Mouse (Mus musculus): ENCODE measurements around the gene H2al1h. TPM values are rescaled to one million over a fixed set of nuclear protein-coding genes. Genes with fewer than 3 reads are reported as not detected.
"Not testable (repeated sequence)": the region's sequence is repeated elsewhere in the genome, so short reads cannot be mapped to it uniquely, and the experiment has no call there.

Gene H2al1h
- not detected for total RNA-seq (2021)
- long read RNA-seq, experiment 1, result 0 reads
- long read RNA-seq, experiment 2, result 0 reads

DNA sequence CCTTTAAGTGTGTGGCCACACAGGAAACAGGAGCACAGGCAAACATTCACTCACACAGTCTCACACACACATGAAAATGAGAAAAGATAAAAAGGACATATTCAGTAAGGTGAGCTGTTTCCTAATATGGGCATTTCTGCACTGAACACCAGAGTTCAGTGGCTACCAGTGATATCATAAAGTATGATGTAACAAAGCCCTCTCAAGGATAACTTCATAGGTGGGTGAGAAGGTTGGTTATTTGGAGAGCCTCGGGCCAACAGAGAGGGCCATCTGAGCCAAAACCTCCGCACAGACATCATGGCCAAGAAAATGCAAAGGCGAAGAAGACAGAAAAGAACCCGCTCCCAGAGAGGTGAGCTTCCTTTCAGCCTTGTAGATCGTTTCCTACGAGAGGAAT, at the start of gene H2al1h:
TSS of gene H2al1h (plus strand) at position 301 of the 400 bp plus-strand sequence.
- DNase-seq (ENCODE audit: low spot score in 2 of 2), result not testable (repeated sequence)

DNA sequence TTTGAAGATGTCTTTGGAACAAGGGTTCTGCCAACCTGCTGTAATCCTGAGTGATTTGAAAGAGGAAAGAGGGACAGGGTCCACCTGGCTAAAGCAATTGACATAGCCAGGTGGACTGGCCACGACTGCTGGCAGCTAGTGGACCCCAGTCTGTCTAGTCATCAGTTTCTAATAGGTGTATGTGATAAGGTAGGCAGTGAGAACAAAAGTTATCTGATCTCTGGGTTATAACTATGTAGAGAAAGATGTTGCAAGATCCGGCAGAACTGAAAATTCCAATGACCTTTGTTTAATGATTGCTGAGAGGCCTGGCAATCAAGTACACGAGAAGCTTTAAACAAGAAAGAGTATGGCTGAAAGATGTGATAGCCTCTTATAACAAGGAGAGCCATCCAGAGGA, 48.1 kb upstream of the H2al1h start:
- DNase-seq (ENCODE audit: low spot score in 2 of 2), result no peak

DNA sequence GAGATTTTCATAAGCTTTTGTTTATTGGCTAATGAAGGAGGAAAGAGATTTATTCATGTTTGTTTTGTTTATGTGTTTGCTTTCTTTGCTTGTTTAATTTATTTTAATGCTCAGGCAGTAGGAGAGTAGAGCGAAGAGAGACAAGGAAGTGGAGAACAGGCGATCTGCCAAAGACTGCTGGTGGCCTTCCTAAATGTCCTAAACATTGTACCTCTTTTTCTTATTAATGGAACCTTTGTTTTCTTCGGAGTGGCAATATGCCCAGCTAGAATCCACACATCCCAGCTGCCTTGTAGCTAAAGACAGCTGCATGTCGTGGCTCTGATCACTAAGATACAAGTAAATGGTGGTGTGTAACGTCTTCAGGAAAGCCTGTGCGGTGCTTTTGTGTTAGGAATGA, 44.2 kb upstream of the H2al1h start:
- no peak for DNase-seq (ENCODE audit: low spot score in 2 of 2)

DNA sequence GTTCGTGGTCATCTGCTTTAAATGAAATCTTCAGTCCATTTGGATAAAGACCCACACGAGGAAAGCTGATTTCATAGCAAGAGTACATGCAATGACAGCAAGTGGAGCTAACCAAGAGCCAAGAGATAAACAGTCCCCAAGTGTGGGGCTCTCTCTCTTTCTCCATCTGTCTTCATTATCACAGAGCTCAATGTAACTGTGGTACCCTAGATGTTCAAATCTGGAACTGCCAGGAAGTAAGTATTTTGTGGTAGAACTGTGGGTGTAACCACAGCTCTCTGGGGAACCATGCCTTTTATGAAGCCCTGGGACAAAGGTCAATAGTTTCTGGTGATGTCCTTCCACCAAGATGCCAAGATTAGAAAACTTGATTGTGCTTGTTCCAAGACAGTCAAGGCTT, 40.6 kb upstream of the H2al1h start:
- DNase-seq (ENCODE audit: low spot score in 2 of 2), result no peak

DNA sequence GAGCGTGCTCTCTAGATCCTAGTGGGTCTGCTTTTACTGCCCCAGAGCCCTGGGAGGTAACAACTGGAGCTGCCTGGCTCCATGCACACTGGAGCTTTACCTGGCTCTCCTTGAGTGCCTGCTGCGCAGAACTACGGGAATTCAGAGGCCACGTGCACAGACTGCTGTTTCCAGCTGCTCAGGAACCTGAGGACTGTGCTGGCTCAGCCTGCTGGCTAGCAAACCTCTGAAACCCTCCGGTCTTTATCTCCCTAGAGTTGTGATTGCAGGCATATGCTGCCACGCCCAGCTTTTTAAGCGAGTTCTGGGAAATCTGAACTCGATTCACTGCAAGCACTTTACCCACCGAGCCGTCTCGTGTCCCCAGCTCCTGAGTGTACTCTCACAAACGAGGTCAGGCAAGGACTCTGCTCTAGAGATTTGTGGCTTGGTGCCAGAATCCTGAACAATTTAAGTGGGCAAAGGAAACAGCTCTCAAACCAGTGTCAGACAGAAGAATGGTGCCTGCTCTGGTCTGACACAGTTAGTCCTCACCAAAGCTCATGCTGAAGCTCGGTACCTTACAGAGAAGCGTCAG, 32.9 kb upstream of the H2al1h start:
- DNase-seq (ENCODE audit: low spot score in 2 of 2), result no peak

DNA sequence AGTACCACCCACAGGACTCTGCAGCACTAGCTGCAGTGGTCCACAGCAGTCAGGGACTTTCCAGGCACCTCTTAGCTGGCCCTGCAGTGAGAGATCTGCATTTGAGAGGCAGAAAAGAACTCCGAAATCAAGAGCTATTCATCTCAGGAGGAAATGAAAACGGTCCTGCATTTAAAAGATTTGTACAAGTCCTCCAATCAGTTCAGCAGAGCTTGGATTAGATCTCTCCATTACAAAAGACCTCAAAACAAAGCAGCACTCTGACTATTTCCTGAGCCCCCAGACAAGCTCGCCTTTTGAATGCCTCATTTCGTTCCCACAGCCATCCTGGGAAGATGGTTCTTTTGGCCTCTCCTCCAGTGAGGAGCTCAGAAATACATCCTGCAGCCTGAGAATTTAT, 32.0 kb upstream of the H2al1h start:
- DNase-seq (ENCODE audit: low spot score in 2 of 2), result no peak

DNA sequence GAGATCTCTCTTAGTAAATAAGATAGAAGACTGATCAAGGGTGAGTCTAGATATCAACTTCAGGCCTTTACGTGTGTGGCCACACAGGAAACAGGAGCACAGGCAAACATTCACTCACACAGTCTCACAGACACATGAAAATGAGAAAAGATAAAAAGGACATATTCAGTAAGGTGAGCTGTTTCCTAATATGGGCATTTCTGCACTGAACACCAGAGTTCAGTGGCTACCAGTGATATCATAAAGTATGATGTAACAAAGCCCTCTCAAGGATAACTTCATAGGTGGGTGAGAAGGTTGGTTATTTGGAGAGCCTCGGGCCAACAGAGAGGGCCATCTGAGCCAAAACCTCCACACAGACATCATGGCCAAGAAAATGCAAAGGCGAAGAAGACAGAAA, 22.3 kb upstream of the H2al1h start, which contains the start of gene H2al1a:
TSS of gene H2al1a (plus strand) at position 301 of the 400 bp plus-strand sequence.
- not testable (repeated sequence) for DNase-seq (ENCODE audit: low spot score in 2 of 2)

DNA sequence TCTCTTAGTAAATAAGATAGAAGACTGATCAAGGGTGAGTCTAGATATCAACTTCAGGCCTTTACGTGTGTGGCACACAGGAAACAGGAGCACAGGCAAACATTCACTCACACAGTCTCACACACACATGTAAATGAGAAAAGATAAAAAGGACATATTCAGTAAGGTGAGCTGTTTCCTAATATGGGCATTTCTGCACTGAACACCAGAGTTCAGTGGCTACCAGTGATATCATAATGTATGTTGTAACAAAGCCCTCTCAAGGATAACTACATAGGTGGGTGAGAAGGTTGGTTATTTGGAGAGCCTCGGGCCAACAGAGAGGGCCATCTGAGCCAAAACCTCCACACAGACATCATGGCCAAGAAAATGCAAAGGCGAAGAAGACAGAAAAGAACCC, 19.2 kb upstream of the H2al1h start, which contains the start of gene H2al1b:
TSS of gene H2al1b (plus strand) at position 301 of the 400 bp plus-strand sequence.
- DNase-seq (ENCODE audit: low spot score in 2 of 2), result not testable (repeated sequence)

DNA sequence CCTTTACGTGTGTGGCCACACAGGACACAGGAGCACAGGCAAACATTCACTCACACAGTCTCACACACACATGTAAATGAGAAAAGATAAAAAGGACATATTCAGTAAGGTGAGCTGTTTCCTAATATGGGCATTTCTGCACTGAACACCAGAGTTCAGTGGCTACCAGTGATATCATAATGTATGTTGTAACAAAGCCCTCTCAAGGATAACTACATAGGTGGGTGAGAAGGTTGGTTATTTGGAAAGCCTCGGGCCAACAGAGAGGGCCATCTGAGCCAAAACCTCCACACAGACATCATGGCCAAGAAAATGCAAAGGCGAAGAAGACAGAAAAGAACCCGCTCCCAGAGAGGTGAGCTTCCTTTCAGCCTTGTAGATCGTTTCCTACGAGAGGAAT, 15.9 kb upstream of the H2al1h start, which contains the start of gene H2al1c:
TSS of gene H2al1c (plus strand) at position 301 of the 400 bp plus-strand sequence.
- DNase-seq (ENCODE audit: low spot score in 2 of 2), result not testable (repeated sequence)

DNA sequence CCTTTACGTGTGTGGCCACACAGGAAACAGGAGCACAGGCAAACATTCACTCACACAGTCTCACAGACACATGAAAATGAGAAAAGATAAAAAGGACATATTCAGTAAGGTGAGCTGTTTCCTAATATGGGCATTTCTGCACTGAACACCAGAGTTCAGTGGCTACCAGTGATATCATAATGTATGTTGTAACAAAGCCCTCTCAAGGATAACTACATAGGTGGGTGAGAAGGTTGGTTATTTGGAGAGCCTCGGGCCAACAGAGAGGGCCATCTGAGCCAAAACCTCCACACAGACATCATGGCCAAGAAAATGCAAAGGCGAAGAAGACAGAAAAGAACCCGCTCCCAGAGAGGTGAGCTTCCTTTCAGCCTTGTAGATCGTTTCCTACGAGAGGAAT, 12.8 kb upstream of the H2al1h start, which contains the start of gene H2al1d:
TSS of gene H2al1d (plus strand) at position 301 of the 400 bp plus-strand sequence.
- DNase-seq (ENCODE audit: low spot score in 2 of 2), result not testable (repeated sequence)

DNA sequence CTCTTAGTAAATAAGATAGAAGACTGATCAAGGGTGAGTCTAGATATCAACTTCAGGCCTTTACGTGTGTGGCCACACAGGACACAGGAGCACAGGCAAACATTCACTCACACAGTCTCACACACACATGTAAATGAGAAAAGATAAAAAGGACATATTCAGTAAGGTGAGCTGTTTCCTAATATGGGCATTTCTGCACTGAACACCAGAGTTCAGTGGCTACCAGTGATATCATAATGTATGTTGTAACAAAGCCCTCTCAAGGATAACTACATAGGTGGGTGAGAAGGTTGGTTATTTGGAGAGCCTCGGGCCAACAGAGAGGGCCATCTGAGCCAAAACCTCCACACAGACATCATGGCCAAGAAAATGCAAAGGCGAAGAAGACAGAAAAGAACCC, 9.7 kb upstream of the H2al1h start, which contains the start of gene H2al1e:
TSS of gene H2al1e (plus strand) at position 301 of the 400 bp plus-strand sequence.
- not testable (repeated sequence) for DNase-seq (ENCODE audit: low spot score in 2 of 2)

DNA sequence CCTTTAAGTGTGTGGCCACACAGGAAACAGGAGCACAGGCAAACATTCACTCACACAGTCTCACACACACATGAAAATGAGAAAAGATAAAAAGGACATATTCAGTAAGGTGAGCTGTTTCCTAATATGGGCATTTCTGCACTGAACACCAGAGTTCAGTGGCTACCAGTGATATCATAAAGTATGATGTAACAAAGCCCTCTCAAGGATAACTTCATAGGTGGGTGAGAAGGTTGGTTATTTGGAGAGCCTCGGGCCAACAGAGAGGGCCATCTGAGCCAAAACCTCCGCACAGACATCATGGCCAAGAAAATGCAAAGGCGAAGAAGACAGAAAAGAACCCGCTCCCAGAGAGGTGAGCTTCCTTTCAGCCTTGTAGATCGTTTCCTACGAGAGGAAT, 6.4 kb upstream of the H2al1h start, which contains the start of gene H2al1f:
TSS of gene H2al1f (plus strand) at position 301 of the 400 bp plus-strand sequence.
- not testable (repeated sequence) for DNase-seq (ENCODE audit: low spot score in 2 of 2)

DNA sequence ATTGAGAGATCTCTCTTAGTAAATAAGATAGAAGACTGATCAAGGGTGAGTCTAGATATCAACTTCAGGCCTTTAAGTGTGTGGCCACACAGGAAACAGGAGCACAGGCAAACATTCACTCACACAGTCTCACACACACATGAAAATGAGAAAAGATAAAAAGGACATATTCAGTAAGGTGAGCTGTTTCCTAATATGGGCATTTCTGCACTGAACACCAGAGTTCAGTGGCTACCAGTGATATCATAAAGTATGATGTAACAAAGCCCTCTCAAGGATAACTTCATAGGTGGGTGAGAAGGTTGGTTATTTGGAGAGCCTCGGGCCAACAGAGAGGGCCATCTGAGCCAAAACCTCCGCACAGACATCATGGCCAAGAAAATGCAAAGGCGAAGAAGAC, 3.3 kb upstream of the H2al1h start, which contains the start of gene H2al1g:
TSS of gene H2al1g (plus strand) at position 301 of the 400 bp plus-strand sequence.
- not testable (repeated sequence) for DNase-seq (ENCODE audit: low spot score in 2 of 2)

DNA sequence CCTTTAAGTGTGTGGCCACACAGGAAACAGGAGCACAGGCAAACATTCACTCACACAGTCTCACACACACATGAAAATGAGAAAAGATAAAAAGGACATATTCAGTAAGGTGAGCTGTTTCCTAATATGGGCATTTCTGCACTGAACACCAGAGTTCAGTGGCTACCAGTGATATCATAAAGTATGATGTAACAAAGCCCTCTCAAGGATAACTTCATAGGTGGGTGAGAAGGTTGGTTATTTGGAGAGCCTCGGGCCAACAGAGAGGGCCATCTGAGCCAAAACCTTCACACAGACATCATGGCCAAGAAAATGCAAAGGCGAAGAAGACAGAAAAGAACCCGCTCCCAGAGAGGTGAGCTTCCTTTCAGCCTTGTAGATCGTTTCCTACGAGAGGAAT, 3.1 kb downstream of the H2al1h start, which contains the start of gene H2al1i:
TSS of gene H2al1i (plus strand) at position 301 of the 400 bp plus-strand sequence.
- not testable (repeated sequence) for DNase-seq (ENCODE audit: low spot score in 2 of 2)

DNA sequence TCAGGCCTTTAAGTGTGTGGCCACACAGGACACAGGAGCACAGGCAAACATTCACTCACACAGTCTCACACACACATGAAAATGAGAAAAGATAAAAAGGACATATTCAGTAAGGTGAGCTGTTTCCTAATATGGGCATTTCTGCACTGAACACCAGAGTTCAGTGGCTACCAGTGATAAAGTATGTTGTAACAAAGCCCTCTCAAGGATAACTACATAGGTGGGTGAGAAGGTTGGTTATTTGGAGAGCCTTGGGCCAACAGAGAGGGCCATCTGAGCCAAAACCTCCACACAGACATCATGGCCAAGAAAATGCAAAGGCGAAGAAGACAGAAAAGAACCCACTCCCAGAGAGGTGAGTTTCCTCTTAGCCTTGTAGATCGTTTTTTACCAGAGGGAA, 6.2 kb downstream of the H2al1h start, which contains the start of gene H2al1j:
TSS of gene H2al1j (plus strand) at position 301 of the 400 bp plus-strand sequence.
- not testable (repeated sequence) for DNase-seq (ENCODE audit: low spot score in 2 of 2)

DNA sequence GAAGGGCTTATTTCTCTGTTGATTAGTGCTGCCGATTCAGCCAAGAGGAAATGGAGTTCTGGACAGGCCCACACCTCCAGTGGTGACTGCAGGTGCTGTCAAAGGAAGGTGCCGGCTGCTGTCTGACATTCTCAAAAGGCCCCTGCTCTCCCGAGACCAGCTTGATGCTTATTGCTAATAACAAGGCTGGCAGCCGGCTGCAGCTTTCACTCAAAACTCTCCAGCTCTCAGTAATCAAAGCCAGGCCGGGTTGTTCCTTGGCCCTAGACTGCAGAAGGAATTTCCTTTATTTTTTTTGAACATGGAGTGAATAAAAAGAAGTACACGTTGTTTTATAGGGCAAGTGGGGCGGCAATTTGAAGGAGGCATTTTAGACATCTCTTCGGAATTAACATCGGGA, 24.5 kb downstream of the H2al1h start:
- no peak for DNase-seq (ENCODE audit: low spot score in 2 of 2)

DNA sequence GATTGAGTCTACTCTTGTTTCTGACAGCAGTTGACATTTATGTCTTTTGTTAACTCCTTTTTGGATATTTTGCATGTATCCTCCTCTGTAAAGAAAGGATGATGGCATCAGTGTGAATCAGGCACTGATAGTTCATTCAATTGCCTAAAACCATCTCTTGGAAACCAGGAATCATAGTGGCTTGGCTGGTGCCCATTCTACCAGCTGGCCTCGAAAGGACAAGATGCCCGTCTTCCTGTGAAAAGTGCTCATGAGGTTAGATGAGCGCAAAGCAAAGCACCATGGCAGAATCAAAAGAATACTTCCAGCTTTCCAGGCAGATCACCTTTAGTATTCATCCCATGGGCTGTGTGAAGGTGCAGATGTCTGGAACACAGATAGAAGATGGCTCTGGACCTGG, 25.5 kb downstream of the H2al1h start:
- no peak for DNase-seq (ENCODE audit: low spot score in 2 of 2)

DNA sequence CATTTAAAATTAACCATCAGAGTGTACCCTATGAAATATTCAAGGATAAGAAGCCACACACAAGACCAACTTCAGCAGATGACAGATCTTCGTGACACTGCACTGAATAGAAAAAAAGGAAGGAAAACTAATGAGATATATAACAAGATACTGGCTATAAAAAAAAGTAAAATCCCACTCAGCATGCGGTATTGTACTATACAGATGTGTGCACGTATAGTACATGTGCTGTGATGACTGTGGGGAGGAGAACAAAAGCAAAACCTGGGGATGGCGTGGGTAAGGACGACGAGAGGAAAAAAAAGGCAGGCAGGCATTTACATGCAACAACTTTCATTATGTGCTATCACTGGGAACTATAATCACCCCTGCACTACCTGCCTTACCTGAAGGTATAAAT, 39.5 kb downstream of the H2al1h start:
- no peak for DNase-seq (ENCODE audit: low spot score in 2 of 2)

DNA sequence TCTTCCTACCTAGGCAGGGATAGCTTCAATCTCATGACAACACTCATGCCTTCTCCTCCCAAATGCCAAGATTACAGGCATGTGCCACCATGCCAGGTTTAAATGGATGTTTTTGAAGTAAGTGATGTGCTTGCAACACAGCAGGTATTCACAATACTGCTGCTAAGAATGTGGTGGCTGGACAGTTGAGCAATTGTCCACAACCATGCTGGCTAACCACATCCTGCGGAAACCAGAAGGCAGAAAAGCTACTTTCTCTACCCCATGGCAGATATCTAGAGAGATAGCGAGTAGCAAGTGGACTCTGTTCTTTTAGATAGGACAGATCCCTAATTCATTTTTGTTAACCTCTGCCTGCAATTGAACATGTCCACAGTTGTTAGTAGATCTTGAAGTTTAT, 40.0 kb downstream of the H2al1h start:
- no peak for DNase-seq (ENCODE audit: low spot score in 2 of 2)

DNA sequence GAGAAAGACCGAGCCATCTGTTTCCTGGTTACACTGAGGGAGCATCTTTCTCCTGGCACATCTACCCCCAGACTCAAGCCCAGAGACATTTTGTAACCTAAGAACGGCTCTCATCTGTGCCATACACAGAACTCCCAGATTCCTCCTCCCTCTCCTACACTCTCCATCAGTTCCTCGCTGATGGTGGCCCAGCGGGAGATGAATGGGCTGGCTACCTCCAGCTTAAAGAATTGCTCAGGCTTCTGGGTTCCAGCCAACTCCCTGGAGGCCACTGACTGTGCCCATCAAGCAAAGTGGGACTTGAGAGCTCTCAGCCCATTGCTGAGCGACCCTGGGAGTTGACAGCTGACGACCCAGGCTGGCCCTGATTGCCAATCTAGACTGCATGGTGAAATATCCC, 42.6 kb downstream of the H2al1h start:
- no peak for DNase-seq (ENCODE audit: low spot score in 2 of 2)

DNA sequence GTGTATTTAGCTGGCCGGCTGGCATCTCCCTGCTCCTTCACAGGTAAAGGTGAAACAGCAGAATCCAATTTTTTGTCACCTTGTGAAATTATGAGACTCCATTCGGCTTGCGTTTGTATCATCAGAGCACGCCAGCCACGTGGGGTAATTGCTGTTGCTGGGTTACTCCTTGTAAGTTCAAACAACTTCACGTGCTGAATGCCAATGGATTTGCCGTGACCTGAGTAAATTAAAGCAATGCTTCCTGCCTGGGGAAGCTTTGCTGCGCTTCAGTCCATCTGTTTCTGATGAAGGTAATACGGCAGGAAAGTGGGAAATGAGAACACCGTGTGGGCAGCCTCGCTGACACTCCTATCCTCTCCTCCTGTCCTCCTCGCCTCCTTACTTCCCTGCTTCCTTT, 43.9 kb downstream of the H2al1h start:
- no peak for DNase-seq (ENCODE audit: low spot score in 2 of 2)
